ENCODE assay signal across 9 mouse cellular contexts in the genomic region with DNA sequence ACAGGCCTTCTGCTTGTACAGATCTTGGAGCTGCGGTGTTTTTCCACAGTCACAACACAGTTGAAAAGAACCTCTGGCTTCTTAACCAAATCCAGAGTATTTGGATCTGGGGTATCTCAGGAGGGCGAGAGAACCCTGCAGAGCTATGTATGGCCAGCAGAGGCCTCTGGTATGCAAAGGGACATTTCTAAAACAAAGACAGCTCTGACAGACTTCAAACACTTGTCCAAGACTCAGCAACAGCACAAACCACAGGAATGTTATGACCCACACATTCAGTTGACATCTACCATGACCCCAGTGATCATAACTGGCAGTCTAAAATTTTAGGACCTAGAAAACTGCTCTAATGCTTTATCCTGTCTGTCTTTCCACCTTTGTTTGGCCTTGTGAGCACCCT.
A peak's percentile ranks its signal among the peaks of the same experiment; 100 is the strongest.
DNase-seq lines count a peak whose midpoint lies in the region.
"Had no signal": no experiment of that assay in that cellular context is flagged by ENCODE, and none has a peak within 500 bp of the region (broad histone marks: within the 10 kb centered on the region; RNA-seq: fewer than 3 reads in every experiment).

No protein-coding gene starts in this region.

- intact Hi-C loops in heart, postnatal 14 days (cut with DNase I) = loop anchor here (5.0 kb wide), 1 partner anchor 536 kb away; no protein-coding TSS in a partner anchor

- peak; percentile 9 for DNase-seq in heart, postnatal 4 days
- no peak for DNase-seq in heart, postnatal 14 days
- DNase-seq in lung, postnatal 10 days = peak; percentile 15
- no peak for DNase-seq in lung, adult 18-20 months
- peak; percentile 8 for DNase-seq in adrenal gland, postnatal 25 days
- no peak for DNase-seq in urinary bladder, postnatal 4 days (ENCODE audit: low spot score in 2 of 2)
- no peak for DNase-seq in frontal cortex, postnatal 10 days (ENCODE audit: low spot score in 2 of 2)
- DNase-seq: cerebellum, postnatal 25 days; heart, postnatal 36 days had no signal

Comparison
In these comparisons a context has a peak if more than half of its experiments do, and no peak if none do; other contexts are left out.
1. DNase-seq: peak in heart, postnatal 4 days (single experiment), lung, postnatal 10 days (single experiment) and adrenal gland, postnatal 25 days (single experiment); none in heart, postnatal 14 days (0 of 2), lung, adult 18-20 months (0 of 2), urinary bladder, postnatal 4 days (0 of 2) and frontal cortex, postnatal 10 days (0 of 2).